Mouse (Mus musculus) kidney, postnatal 10 days (tissue): ENCODE measurements at regions not wholly inside any gene's neighbourhood (a gene's known extent, or its start where the extent isn't known, plus 50 kb on each side); places are given as distances from the start of the nearest gene placed in this dataset.

Experiments used
- DNase-seq: peaks from one replicate; pipeline ENCODE4 v3.0.0; 2021; ENCODE audit warnings: mixed read lengths

GRCm38 (mm10) chr5:73797980-73798379, 146.8 kb downstream of the Spata18 start:
- no peak for DNase-seq

DNA sequence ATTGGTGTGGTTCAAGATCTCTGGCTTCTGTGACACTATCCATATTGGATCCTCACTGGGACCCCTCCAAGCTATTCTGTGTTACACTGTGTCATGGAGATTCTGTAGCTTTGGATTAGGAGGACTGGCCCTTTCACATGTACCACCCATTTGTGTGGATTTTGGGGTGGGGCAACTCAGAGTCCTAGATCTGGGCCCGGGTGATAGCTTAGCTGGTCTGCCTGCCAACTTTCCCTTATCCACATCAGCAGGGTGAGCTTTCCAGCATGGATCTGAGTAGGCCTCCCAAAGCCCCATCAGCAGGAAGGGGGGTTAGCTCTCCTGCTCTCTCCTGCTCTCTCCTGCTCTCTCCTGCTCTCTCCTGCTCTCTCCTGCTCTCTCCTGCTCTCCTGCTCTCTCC, 152.3 kb downstream of the Spata18 start:
- no peak for DNase-seq

- no peak for DNase-seq
These were observed 153.5 kb downstream of the Spata18 start for GRCm38 (mm10) chr5:73804556-73805230.

- DNase-seq: no peak
These were observed 159.5 kb downstream of the Spata18 start for GRCm38 (mm10) chr5:73810660-73811059.

DNA sequence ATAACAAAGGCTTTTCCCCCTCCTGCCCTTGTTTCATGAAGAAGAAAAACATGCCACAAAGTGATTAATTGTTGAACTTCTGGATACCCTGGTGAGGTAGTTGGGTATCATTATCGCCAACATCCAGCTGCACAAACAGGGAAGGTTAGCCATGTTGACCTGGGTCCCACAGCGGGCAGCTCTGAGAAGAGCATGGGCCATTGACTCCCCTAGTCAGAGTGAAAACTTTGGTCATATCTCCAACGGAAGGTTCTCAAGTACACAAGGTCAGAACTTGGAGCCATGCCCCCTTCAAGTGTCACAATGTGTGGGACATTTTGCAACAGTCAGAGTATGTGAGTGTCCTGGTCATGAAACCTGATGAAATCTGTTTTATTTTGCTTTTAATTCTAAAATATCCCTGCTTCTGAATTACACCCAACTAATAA, 159.9 kb downstream of the Spata18 start:
- DNase-seq: no peak

DNA sequence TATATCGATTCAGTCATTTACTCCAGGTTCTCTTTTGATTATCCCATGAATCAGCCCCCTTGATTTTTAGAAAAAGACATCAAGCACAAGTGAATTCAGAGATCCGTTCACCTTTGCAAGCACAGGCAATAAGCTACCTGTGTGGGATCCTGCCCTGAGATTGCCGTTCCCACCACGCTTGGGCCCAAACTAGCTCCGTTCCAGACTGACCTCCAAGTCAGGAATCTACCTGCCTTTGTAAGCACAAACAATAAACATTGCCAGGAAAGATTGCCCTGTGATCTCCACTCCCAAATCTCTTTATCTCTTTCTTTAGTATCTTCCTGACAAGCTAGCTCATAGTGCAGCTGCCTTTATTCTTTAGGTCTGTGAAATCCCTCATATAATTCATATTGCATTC, 164.6 kb downstream of the Spata18 start:
- no peak for DNase-seq

DNA sequence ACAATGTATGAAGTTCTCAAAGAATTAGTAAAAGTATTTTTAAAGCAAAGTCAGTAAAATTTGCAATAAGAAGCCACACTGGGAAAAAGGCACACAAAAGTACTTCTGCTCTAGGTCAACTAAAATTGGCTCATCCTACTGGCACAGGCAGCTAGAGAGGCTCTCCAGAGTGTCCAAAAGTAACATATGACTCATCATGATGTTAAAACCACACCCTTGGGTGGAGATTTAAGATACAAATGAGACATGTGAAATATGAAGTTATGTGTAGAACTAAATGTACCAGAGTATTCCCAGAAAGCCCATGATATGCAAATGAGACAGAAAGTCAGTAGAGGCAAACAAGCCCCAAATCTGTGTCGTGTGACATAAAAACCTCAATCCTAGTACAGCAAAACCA, 166.0 kb downstream of the Spata18 start:
- no peak for DNase-seq

GRCm38 (mm10) chr5:73821956-73822545, 170.9 kb downstream of the Spata18 start:
- DNase-seq: no peak

- no peak for DNase-seq
These were observed 172.2 kb downstream of the Spata18 start for GRCm38 (mm10) chr5:73823421-73823820.

DNA sequence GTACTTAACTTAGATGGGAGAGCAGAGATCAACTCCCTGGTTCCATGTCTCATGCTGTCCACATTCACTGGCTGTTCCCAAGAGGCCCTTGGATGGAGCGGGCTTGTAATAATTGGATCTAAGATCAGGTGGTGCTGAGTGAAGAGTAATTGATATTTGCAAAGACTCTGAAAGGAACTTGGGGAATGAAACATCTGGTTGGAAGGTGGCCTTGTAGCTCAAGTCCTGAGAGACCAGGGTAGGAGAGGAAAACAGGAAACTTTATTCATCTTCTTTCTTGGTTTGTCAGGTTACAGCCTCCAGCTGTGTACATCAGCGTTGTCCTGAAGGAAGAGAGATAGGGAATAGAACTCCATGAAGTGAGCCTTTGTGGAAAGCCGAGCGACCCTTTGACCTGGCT, 175.8 kb downstream of the Spata18 start:
- no peak for DNase-seq

DNA sequence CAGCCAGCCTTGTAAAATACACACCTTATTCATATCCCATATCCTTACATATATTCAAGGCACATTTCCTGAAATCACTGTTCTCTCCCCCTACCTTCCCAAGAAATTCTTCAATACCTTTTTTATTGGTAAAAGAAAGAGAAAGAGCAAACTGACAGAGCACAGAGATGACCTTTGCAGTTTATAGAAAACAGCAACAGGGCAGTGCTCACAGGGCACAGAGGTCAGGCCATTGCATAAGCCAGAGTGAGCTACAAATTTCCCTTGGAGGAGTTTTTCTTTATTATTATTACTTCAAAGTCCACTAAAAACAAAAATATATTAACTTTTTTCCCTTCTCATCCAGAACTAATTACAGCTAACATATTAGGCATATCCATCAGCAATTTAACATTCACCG, 182.5 kb downstream of the Spata18 start:
- DNase-seq: no peak

GRCm38 (mm10) chr5:73843776-73844175, 192.6 kb downstream of the Spata18 start:
- no peak for DNase-seq

- no peak for DNase-seq
These were observed 195.1 kb downstream of the Spata18 start for GRCm38 (mm10) chr5:73846096-73846782.

DNA sequence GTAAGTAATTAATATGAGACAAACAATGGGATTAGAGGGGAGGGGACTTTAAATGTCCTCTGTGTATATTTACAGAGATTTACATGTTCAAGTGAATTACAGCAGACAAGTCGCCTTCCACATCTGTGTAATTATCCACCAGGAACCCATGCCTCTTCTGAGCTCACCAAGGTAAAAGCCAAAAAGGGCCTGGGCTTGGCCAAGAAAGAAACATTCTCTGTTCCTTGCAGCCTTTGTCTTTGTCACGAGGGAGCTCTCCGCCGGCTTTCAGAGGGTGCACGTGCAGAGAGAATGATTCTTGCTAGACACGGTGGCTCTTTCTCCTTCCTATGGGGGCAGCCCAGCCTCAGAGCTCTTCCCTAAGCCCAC, 195.6 kb downstream of the Spata18 start:
- no peak for DNase-seq

- DNase-seq: no peak
These were observed 200.3 kb downstream of the Spata18 start for GRCm38 (mm10) chr5:73851501-73851900.

GRCm38 (mm10) chr5:73854025-73854773, 203.0 kb downstream of the Spata18 start:
- peak; percentile 87 for DNase-seq

DNA sequence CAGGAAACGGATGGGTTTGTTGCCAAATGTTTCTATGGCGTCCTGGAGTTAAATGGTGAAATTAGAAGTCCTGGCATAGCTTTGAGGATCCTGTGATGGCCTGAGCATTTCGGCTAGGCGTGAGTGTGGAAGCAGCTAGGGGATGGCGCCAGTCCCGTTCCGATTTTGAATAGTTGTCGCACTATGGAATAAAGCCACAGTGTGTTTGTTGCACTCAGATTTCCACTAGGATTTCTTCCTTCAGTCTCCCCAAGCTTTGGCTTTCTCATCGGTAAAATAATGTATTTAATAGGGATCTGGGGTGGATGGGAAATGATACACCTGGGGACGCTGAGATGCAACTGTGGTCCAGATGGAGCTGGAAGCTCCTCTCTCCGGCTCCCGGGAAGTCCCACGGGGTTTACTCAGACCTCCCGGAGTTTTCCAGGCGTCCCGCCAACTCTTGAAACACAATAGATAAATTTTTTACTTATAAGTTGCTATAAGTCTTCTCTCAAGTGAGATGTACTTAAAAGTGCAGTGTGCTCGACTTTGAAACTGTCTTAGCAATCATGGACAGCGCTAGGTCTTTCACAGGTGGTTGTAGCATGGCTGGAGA, 203.7 kb downstream of the Spata18 start:
- DNase-seq: peak; percentile 81

DNA sequence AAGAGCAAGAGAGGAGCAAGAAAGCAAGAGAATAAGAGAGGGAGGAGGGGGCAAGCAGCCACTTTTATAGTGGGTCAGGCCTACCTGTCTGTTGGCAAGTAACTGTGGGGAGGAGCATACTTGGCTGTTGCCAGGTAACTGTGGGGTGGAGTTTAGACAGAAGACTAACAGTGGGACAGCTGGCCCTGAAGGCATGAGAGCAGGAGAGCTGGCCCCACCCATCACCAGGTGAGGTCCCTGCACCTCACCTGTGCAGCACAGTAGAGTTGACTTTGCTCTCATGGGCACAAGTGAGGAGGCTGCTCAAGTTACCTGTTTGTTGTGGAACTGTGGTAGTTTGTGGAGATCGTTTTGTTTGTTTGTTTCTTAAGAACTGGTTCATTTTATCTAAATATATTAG, 208.1 kb downstream of the Spata18 start:
- DNase-seq: no peak

DNA sequence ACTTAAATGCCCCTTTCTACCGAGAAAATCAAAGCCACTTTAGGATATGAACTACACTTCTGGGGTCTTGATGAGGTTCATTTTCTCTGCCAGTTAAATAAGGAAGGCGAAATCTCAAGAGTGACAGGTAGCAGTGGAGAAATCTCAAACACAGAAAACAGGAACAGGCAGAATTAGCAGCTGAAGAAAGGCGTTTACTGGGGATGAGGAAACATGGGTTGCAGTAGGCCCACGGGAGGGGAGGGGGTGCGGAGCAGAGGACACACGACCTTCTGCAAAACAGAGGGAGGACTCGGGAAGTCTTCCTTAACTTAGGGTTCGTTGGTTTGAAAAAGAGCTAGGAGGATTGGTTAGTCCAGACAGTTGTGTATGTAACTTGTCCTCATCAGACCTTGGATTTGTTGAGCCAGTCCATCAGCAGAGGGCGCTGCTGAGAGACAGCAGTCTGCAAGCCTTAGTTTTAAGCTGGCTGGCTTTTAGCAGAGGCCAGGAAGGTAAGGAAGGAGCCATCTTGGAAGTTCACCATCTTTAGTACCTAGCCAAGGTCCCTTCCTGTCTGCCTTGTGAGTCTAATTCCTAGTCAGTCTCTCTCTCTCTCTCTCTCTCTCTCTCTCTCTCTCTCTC, 204.0 kb downstream of the Usp46 start:
- peak; percentile 80 for DNase-seq

DNA sequence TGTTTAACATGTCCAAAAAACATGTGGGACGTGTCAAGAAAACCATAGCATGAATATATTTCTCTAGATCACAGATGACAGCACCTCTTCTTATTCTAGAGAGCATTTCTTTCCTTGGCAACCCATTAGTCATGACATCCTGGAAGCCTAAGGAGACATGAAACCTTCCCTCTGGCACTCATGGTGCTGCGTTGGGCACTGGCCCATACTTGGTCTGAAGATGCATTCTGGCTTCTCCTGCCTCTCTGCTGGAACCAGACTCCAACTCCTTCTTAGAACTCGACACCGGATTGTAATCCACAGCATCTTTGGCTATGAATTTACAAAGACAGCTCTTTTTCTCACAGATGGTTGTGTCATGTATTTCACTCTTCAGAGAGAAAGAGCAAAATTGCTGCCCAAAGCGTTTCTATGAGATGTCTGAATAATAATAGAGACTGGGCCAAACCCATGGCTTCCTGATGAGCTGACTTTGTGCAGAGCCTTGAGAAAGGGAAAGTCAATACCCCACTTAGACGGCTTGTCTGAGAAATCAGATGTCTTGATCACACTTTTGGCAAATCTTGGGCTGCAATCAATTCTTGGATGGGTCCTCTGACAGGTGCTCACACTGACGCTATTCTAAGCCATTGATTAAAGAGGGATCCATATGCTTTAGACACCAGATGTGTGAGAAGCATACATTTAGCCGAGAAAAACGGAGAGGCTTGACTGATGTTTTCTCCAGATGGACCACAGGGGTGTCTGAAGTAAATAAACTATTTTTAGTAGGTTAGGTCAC, 195.4 kb downstream of the Usp46 start:
- DNase-seq: no peak

DNA sequence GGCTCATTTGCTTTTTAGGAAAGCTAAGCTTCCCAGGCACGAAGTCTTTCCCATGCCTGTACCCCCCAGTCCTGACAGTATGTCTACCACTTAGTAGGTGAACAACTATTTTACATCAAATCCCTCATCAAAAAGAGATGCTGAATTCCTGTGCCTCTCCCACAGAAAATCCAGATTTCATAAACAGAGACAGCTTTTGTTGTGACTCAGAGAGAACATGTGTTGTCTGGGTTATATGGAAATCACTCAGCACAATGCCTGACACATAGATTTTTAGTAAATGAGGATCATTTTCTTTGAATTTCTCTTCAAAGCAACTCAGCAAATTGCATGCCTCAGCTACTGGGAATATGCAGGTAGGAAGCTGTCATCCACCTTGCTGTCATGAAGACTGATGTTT, 193.5 kb downstream of the Usp46 start:
- DNase-seq: no peak

DNA sequence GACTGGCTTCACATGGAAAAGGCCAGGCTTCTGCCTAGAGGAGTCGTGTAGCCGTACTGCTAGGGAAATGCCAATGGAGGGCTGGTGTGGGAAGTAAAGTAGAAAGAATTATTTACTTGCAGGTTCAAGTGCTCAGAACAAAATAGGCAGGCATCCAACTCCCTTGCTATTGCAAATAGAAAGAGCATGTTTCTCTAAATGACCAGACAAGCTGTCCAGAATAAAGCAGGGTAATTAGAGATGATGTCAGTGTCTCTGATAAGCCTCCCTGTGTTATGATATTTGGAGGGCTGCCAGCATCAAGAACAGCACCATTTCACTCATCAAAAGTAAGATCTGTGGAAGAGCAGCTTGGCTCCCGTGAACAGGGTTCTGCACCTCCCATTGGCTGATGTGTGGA, 192.4 kb downstream of the Usp46 start:
- no peak for DNase-seq
